Mouse (Mus musculus) liver, embryonic 14.5 days (tissue): ENCODE results near the gene Ube2r2.

Experiments used
- CTCF ChIP-seq: IDR thresholded peaks from 2 replicates; pipeline ENCODE4 v1.5.1; 2016; ENCODE audit warnings: antibody characterized with exemption, low read depth, control low read depth
- EP300 ChIP-seq: IDR thresholded peaks from 2 replicates; pipeline ENCODE4 v1.6.1; 2016; ENCODE audit warnings: antibody characterized with exemption, low read depth

DNA sequence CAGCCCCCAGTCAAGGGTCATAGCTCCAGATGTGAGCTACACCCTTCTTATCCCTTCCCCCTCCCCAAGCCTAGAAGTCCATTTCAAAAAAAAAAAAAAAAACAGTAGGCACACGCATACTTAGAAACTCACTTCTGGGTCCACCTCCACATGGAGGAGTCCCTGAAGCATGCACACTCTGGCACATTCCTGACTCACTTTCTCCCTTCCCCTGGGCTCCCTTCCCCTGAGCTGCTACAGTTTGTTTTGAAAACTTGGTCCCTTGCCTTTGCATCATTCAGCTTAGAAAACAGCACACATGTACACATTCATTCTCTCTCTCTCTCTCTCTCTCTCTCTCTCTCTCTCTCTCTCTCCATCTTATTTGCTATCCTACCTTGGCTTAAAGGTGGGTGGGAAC lies 42.6 kb upstream of the Ube2r2 start:
- no peak for TF ChIP-seq CTCF
- no peak for TF ChIP-seq EP300
